Mouse (Mus musculus) bone marrow, adult 2 months (tissue): ENCODE measurements around the gene Arhgap45.

Experiments
- CTCF ChIP-seq: fragments of 200-500 bp; IDR thresholded peaks from 2 replicates; pipeline ENCODE4 v1.5.1; 2011; ENCODE audit warnings: low read length, control low read depth; ENCODE audit not compliant: control insufficient read depth, insufficient read depth
- POLR2A ChIP-seq: fragments of 200-500 bp; IDR thresholded peaks from 2 replicates; pipeline ENCODE4 v1.6.1; 2011; ENCODE audit warnings: low read depth, mild to moderate bottlenecking, control low read depth, low read length, borderline replicate concordance; ENCODE audit not compliant: control insufficient read depth

GRCm38 (mm10) chr10:79986963-79987362 is 29.5 kb upstream of the Arhgap45 start:
- TF ChIP-seq CTCF, result peak; percentile 86
- no peak for TF ChIP-seq POLR2A
